Mouse (Mus musculus) kidney, adult 9 months (tissue): ENCODE results near the gene Cd59a.
A peak's percentile ranks its signal among the peaks of the same experiment; 100 is the strongest.

Experiments
- DNase-seq: peaks from one replicate; pipeline ENCODE4 v3.0.0; 2022

Cd59a gene

DNA sequence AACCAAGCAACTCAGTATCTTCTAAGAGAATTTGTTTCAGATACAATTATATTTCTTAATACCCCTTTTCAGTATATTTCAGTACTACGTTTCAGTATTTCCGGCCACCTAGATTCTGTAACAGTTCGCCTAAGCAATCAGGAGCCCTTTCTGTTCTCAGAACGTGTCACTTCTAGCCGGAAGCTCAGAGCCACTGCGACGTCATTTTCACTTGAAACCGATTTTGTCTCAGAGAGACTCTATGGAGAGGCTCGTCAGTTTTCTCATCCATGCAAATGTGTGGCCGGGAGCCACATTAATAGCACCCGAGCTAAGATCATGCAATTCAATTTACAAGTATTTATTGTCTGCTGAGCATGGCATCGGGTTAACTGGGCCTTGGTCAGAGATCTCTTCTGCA lies 48.4 kb downstream of the Cd59a start:
- no peak for DNase-seq

GRCm38 (mm10) chr2:104145983-104146382 lies 50.4 kb downstream of the Cd59a start:
- DNase-seq, result no peak

DNA sequence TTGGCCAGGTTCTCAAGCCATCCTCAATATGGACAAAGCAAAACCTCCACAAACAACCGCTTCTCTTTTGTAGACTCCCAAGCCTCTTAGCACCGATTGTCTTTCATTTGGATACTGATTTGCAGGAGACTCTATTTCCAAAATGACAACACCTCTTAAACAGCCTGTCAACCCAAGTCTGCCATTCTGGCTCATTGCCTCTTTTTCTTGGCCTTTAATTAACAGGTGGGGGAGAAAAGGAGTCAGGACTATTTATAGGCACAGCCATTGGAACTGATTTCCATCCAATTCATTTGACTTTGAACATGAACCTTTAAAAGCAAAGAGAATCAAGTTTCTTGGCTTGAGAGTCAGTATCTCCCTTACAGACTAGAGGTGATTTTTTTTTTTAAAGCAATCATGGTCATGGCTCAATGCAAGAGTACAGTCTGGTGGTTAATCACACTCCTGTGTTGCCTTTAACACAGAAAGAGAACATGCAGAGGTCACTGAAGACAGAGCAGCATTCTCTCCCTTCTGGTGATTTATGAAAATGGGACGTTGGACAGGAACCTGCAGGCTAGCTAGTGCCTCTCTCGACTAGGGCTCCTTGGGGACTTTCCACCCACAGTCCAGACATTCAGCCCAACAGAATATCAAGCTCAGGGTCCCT lies 52.4 kb downstream of the Cd59a start:
- DNase-seq, result peak; percentile 26

- DNase-seq, result no peak
These were observed 55.2 kb downstream of the Cd59a start for GRCm38 (mm10) chr2:104150608-104151397.

DNA sequence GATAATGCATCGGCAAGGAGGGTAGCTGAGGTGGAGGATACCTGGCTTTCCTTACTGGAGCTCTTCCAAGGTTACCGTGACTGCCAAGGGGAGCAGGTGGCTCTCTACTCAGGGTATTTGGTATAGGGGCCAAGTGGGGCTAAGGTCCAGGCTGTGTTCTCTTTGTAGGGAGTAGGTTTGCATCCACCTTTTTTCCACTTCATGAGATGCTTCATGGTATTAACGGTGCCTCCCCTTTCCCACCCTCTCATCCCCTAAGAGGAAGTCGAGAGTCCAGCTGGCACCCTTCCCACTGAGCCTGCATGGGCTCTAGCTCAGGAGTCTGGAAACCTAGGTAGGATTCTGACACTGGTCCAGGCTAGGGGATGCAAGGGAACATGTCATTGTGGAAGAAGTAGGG lies 57.7 kb downstream of the Cd59a start:
- no peak for DNase-seq

DNA sequence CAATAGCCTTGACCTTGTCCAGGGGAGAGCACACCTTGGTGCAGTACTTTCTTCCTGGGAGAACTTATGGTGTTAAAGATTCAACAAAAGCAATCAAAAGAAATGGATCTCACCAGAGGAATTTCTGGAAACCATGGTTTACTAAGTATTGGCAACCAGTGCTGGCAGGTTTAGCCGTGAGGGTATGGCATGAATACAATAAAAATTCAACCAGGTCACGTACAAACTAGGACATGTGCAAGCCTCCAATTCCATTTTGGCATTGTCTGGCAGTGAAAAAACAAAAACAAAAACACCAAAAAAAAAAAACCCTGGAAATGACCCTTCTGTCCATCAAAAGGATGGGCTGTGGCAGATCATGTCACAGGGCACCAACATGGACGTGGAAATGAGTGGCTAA lies 58.3 kb downstream of the Cd59a start:
- DNase-seq, result no peak

GRCm38 (mm10) chr2:104157831-104158230 lies 62.2 kb downstream of the Cd59a start:
- no peak for DNase-seq

DNA sequence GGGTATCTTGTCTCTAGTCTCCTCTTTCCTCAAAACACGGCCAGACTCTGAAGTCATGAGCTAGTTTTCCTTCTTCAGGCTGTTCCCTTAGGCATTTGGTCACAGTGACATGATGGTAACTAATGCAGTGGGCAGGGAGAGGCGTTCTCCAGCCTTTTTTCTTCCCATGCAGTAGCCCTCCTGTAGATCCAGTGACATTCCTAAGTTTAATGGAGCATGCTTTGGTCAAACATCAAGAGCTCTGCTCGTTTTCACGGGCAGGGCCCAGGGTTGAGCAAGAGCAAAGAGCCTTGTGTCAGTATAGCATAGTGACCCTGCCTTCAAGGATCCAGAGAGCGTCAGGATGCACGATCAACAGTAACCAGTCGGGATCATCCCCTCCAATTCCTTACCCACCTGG lies 67.8 kb downstream of the Cd59a start:
- DNase-seq, result no peak

GRCm38 (mm10) chr2:104163978-104164487 lies 68.4 kb downstream of the Cd59a start:
- no peak for DNase-seq
